In genomic region chr6:134641738-134642446, GRCm38 (mm10) we compare ENCODE assay signal across 8 mouse cellular contexts. TPM values are rescaled to one million over a fixed set of nuclear protein-coding genes. Genes with fewer than 3 reads are reported as not detected.
DNase-seq lines count a peak whose midpoint lies in the region; ATAC-seq and TF ChIP-seq lines count a peak whose summit lies in the region.

No protein-coding gene starts in this region.

- no peak for DNase-seq in left cerebral cortex, adult 2 months (ENCODE audit: extremely low spot score in 1 of 2, low spot score in 2 of 2)
- no peak for DNase-seq in left cerebral cortex, postnatal 14 days (ENCODE audit: low spot score in 2 of 2)
- no peak for DNase-seq in liver, embryonic 13.5 days
- DNase-seq in cerebellum, postnatal 36 days: no peak
- no peak for DNase-seq in gastrocnemius, postnatal 14 days
- DNase-seq in left cerebral cortex, adult 11 months (ENCODE audit: low spot score): no peak

- no peak for TF ChIP-seq CTCF in left cerebral cortex, adult 2 months (IDR thresholded peaks at IDR 0.05)

- peak overlapping the region; percentile 94; the same call in 1 of the 2 replicates for H3K27ac ChIP-seq in left cerebral cortex, adult 2 months
- peak overlapping the region; percentile 88 for H3K27ac ChIP-seq in liver, embryonic 13.5 days
- H3K27ac ChIP-seq in stomach, embryonic 14.5 days (ENCODE audit: low read length): no peak overlapping the region

- no peaks in the 10 kb centered on the region for H3K9me3 ChIP-seq in liver, embryonic 13.5 days (replicated peaks)
- no peaks in the 10 kb centered on the region for H3K9me3 ChIP-seq in stomach, embryonic 14.5 days (ENCODE audit: control insufficient read depth, low read depth, low read length)

- peak; percentile 23; the same call in 1 of the 2 replicates for ATAC-seq in erythroid progenitor cell, adult 5-6 weeks (replicated peaks; ENCODE audit: low FRiP score, poor library complexity, severe bottlenecking)
- no peak for ATAC-seq in liver, embryonic 13.5 days (ENCODE audit: low read depth)
- ATAC-seq in stomach, embryonic 14.5 days (ENCODE audit: insufficient number of reproducible peaks, insufficient read depth, low FRiP score, low read depth): no peak

- peak overlapping the region; percentile 95 for H3K9ac ChIP-seq in liver, embryonic 13.5 days
- peak overlapping the region; percentile 47; the same call in 1 of the 2 replicates for H3K9ac ChIP-seq in stomach, embryonic 14.5 days (replicated peaks; ENCODE audit: low read depth, low read length)

- intact Hi-C loops in left cerebral cortex, adult 2 months (cut with DNase I): loop anchor here (1.0 to 10.0 kb wide), 2 partner anchors 21 to 283 kb away; partner anchors contain the start of gene Cdkn1b
- intact Hi-C loops in left cerebral cortex, postnatal 14 days (cut with DNase I): no loop called here
- intact Hi-C loops in gastrocnemius, postnatal 14 days (cut with DNase I; ENCODE audit: low total_unique reads): no loop called here

- whole genome bisulfite sequencing in liver, embryonic 13.5 days (ENCODE audit: insufficient replicate concordance): 38% methylated on average over 9 of the region's 9 CpGs
- WGBS in stomach, embryonic 14.5 days: 63% methylated on average over 9 of the region's 9 CpGs

- no peaks in the 10 kb centered on the region; the same call in 1 of the 2 replicates for H3K36me3 ChIP-seq in liver, embryonic 13.5 days
- no peaks in the 10 kb centered on the region for H3K36me3 ChIP-seq in stomach, embryonic 14.5 days (ENCODE audit: control insufficient read depth, insufficient read depth, low read length)

- peak overlapping the region; percentile 92 for H3K4me3 ChIP-seq in left cerebral cortex, adult 2 months
- H3K4me3 ChIP-seq in liver, embryonic 13.5 days (replicated peaks): peak overlapping the region; percentile 92
- peak overlapping the region; percentile 59 for H3K4me3 ChIP-seq in stomach, embryonic 14.5 days (ENCODE audit: low read depth, low read length)

- peak overlapping the region; percentile 86 for H3K4me2 ChIP-seq in liver, embryonic 13.5 days
- H3K4me2 ChIP-seq in stomach, embryonic 14.5 days (replicated peaks; ENCODE audit: low read depth, low read length): peak overlapping the region; percentile 77

- peaks cover 19% of the 10 kb centered on the region for H3K4me1 ChIP-seq in liver, embryonic 13.5 days (replicated peaks)
- peaks cover 5% of the 10 kb centered on the region; the same call in 1 of the 2 replicates for H3K4me1 ChIP-seq in stomach, embryonic 14.5 days (ENCODE audit: control insufficient read depth, insufficient read depth, low read length)

- no peaks in the 10 kb centered on the region for H3K27me3 ChIP-seq in liver, embryonic 13.5 days
- no peaks in the 10 kb centered on the region for H3K27me3 ChIP-seq in stomach, embryonic 14.5 days (ENCODE audit: control insufficient read depth, insufficient read depth, low read length)

RNA-seq across cellular contexts. Expression of gene Borcs5, which starts 2.6 kb away (rescaled TPM):
- 10 to 100 TPM; 34.1 to 37.6 TPM for total RNA-seq in left cerebral cortex, adult 2 months (2021)
- 10 to 100 TPM; 28.3 to 30.9 TPM for total RNA-seq in left cerebral cortex, postnatal 14 days (2021)
- total RNA-seq in erythroid progenitor cell, adult 5-6 weeks (2015; ENCODE audit: low replicate concordance): 3.8 and 5.0 TPM in 2 replicates
- total RNA-seq in erythroid progenitor cell, adult 5-6 weeks (2017; ENCODE audit: low replicate concordance): 0.45 and 6.4 TPM in 2 replicates
- 11.3 and 11.9 TPM in 2 replicates for polyA plus RNA-seq in liver, embryonic 13.5 days (2015; fragmentation: Nextera tagmentation; extraction: Ambion mirVana)
- polyA plus RNA-seq in stomach, embryonic 14.5 days (2014; fragmentation: Nextera tagmentation; extraction: Ambion mirVana): 18.4 and 21.1 TPM in 2 replicates
- 10 to 100 TPM; 11.0 to 12.0 TPM for total RNA-seq in gastrocnemius, postnatal 14 days (2021)

RNA-seq across cellular contexts. Expression of gene Mansc1, which starts 9.6 kb away (rescaled TPM):
- 10 to 100 TPM; 11.5 to 12.7 TPM for total RNA-seq in left cerebral cortex, adult 2 months (2021)
- total RNA-seq in left cerebral cortex, postnatal 14 days (2021): 1 to 10 TPM; 7.5 to 7.8 TPM
- total RNA-seq in erythroid progenitor cell, adult 5-6 weeks (2015; ENCODE audit: low replicate concordance): not detected in 2 replicates
- total RNA-seq in erythroid progenitor cell, adult 5-6 weeks (2017; ENCODE audit: low replicate concordance): not detected in 2 replicates
- 0.54 and 0.64 TPM in 2 replicates for polyA plus RNA-seq in liver, embryonic 13.5 days (2015; fragmentation: Nextera tagmentation; extraction: Ambion mirVana)
- 9.6 and 10.4 TPM in 2 replicates for polyA plus RNA-seq in stomach, embryonic 14.5 days (2014; fragmentation: Nextera tagmentation; extraction: Ambion mirVana)
- 1 to 10 TPM; 2.8 to 3.4 TPM for total RNA-seq in gastrocnemius, postnatal 14 days (2021)
